Mouse (Mus musculus) kidney, embryonic 16.5 days (tissue): Measurements from ENCODE around the gene Bola3. TPM values are rescaled to one million over a fixed set of nuclear protein-coding genes. Genes with fewer than 3 reads are reported as not detected.
A peak's percentile ranks its signal among the peaks of the same experiment; 100 is the strongest.

Experiments
- ATAC-seq: fragments of 200-750 bp; cut with Nextera tagmentation; 2 replicates; pipeline ENCODE4 v1.8.0; 2017; ENCODE audit warnings: moderate TSS enrichment; ENCODE audit not compliant: low FRiP score, low TSS enrichment
- H3K27ac ChIP-seq: fragments of 300-500 bp; sonication (generic); 2 replicates; pipeline ENCODE4 v1.5.1; 2014; ENCODE audit warnings: low read length
- H3K27me3 ChIP-seq: fragments of 300-500 bp; sonication (generic); 2 replicates; pipeline ENCODE4 v1.6.1; 2014; ENCODE audit warnings: low read length, control low read depth, mixed read lengths; ENCODE audit not compliant: insufficient read depth
- H3K36me3 ChIP-seq: fragments of 300-500 bp; sonication (generic); 2 replicates; pipeline ENCODE4 v1.6.1; 2014; ENCODE audit warnings: low read length, control low read depth, mixed read lengths; ENCODE audit not compliant: insufficient read depth
- H3K4me1 ChIP-seq: fragments of 300-500 bp; sonication (generic); 2 replicates; pipeline ENCODE4 v1.6.1; 2014; ENCODE audit warnings: low read length, control low read depth, mixed read lengths; ENCODE audit not compliant: insufficient read depth
- H3K4me2 ChIP-seq: fragments of 300-500 bp; sonication (generic); replicated peaks from 2 replicates; pipeline ENCODE4 v1.6.1; 2014; ENCODE audit warnings: low read depth, low read length
- H3K4me3 ChIP-seq: fragments of 300-500 bp; sonication (generic); 2 replicates; pipeline ENCODE4 v1.5.1; 2014; ENCODE audit warnings: mild to moderate bottlenecking, low read length
- H3K9ac ChIP-seq: fragments of 300-500 bp; sonication (generic); replicated peaks from 2 replicates; pipeline ENCODE4 v1.6.1; 2014; ENCODE audit warnings: low read length
- H3K9me3 ChIP-seq: fragments of 300-500 bp; sonication (generic); 2 replicates; pipeline ENCODE4 v1.6.1; 2016; ENCODE audit warnings: low read length, control low read depth
- WGBS: fragments of 180-500 bp; shearing (Covaris S2); extraction: QIAGEN DNeasy Blood & Tissue Kit; methylation state at CpG from one replicate; pipeline ENCODE4 v1.1.7; 2014; 5-methylcytosine and 5-hydroxymethylcytosine counted together
- polyA plus RNA-seq: library from polyadenylated mRNA; unstranded; fragments of >200 nt; fragmentation: Nextera tagmentation; extraction: Ambion mirVana; gene quantifications from 2 replicates; pipeline ENCODE4 v1.2.1, GENCODE M21; 2015

The Bola3 gene
- polyA plus RNA-seq, 1 experiment from 2014 or later: 142 TPM

GRCm38 (mm10) chr6:83317108-83317741 lies 31.7 kb upstream of the Bola3 start:
- Histone ChIP-seq H3K9ac (peak overlapping the region; percentile 79), H3K36me3 (0 out of 2 replicates have a peak, but pooled peaks cover 3% of the 10 kb centered on the region), H3K9me3 (no peaks in the 10 kb centered on the region), H3K4me3 (peak overlapping the region; percentile 99), H3K27ac (peak overlapping the region; percentile 72), H3K27me3 (no peaks in the 10 kb centered on the region), H3K4me2 (peak overlapping the region; percentile 86), H3K4me1 (peaks cover 19% of the 10 kb centered on the region)
- WGBS: under 1% methylated on average over 52 of the region's 52 CpGs
- ATAC-seq: peak; percentile 98

GRCm38 (mm10) chr6:83321927-83322326 lies 27.0 kb upstream of the Bola3 start:
- H3K27me3 ChIP-seq: no peaks in the 10 kb centered on the region
- no peak for ATAC-seq
- no peak overlapping the region for H3K4me2 ChIP-seq
- H3K4me1 ChIP-seq: peaks cover 9% of the 10 kb centered on the region
- H3K9me3 ChIP-seq: no peaks in the 10 kb centered on the region
- no peak overlapping the region for H3K9ac ChIP-seq
- H3K36me3 ChIP-seq: no peaks in the 10 kb centered on the region
- H3K27ac ChIP-seq: no peak overlapping the region
- 50% methylated on average over 1 of the region's 1 CpGs for WGBS
- H3K4me3 ChIP-seq: no peak overlapping the region

- no peak for ATAC-seq
- WGBS: 67% methylated on average over 2 of the region's 2 CpGs
- Histone ChIP-seq H3K9me3 (no peaks in the 10 kb centered on the region), H3K4me3 (no peak overlapping the region), H3K4me1 (peaks cover 11% of the 10 kb centered on the region), H3K27me3 (no peaks in the 10 kb centered on the region), H3K27ac (no peak overlapping the region), H3K9ac (no peak overlapping the region), H3K36me3 (no peaks in the 10 kb centered on the region), H3K4me2 (no peak overlapping the region)
Observed at GRCm38 (mm10) chr6:83322794-83323193, 26.2 kb upstream of the Bola3 start.

- ATAC-seq: no peak
- H3K4me1 ChIP-seq: peaks cover 11% of the 10 kb centered on the region
- H3K27me3 ChIP-seq: no peaks in the 10 kb centered on the region
- 0 out of 2 replicates have a peak, but pooled peaks cover 2% of the 10 kb centered on the region for H3K36me3 ChIP-seq
- H3K9me3 ChIP-seq: no peaks in the 10 kb centered on the region
- no peak overlapping the region for H3K27ac ChIP-seq
- H3K9ac ChIP-seq: no peak overlapping the region
- no peak overlapping the region for H3K4me3 ChIP-seq
- WGBS: 68% methylated on average over 8 of the region's 8 CpGs
- no peak overlapping the region for H3K4me2 ChIP-seq
Observed at GRCm38 (mm10) chr6:83323652-83324419, 25.1 kb upstream of the Bola3 start.

- Histone ChIP-seq H3K4me2 (peak within 1 kb of the TSS; percentile 60), H3K27me3 (no peaks in the 10 kb centered on the region), H3K9me3 (no peaks in the 10 kb centered on the region), H3K4me3 (peak within 1 kb of the TSS; percentile 78), H3K9ac (peak within 1 kb of the TSS; percentile 90), H3K27ac (peak within 1 kb of the TSS; percentile 93), H3K4me1 (peaks cover 11% of the 10 kb centered on the region), H3K36me3 (peaks cover 9% of the 10 kb centered on the region; the same call in 1 of the 2 replicates)
- peak; percentile 99 for ATAC-seq
- WGBS: 1% methylated on average over 50 of the region's 65 CpGs
Observed at GRCm38 (mm10) chr6:83325525-83326393, 23.2 kb upstream of the Bola3 start, which contains the start of the genes Mthfd2 and Mob1a. Mthfd2 (minus strand) TSS chr6:83325908. Mob1a (plus strand) TSS chr6:83326016.

- Histone ChIP-seq H3K9ac (peak overlapping the region; percentile 90), H3K36me3 (peaks cover 15% of the 10 kb centered on the region; the same call in 1 of the 2 replicates), H3K4me3 (peak overlapping the region; percentile 78), H3K4me2 (peak overlapping the region; percentile 60), H3K27me3 (no peaks in the 10 kb centered on the region), H3K4me1 (peaks cover 11% of the 10 kb centered on the region), H3K27ac (peak overlapping the region; percentile 93), H3K9me3 (no peaks in the 10 kb centered on the region)
- ATAC-seq: no peak; the same call in 1 of the 2 replicates
- 3% methylated on average over 6 of the region's 6 CpGs for WGBS
Observed at GRCm38 (mm10) chr6:83326394-83326736, 22.6 kb upstream of the Bola3 start.

- Histone ChIP-seq H3K9ac (peak overlapping the region; percentile 90), H3K4me2 (peak overlapping the region; percentile 60)
- 54% methylated on average over 6 of the region's 6 CpGs for WGBS
Observed at GRCm38 (mm10) chr6:83326761-83327160, 22.2 kb upstream of the Bola3 start.

GRCm38 (mm10) chr6:83327591-83328190 lies 21.3 kb upstream of the Bola3 start:
- ATAC-seq: no peak
- Histone ChIP-seq H3K4me2 (no peak overlapping the region), H3K27ac (no peak overlapping the region), H3K9ac (no peak overlapping the region), H3K36me3 (peaks cover 25% of the 10 kb centered on the region), H3K27me3 (no peaks in the 10 kb centered on the region), H3K9me3 (no peaks in the 10 kb centered on the region), H3K4me1 (peaks cover 11% of the 10 kb centered on the region), H3K4me3 (no peak overlapping the region)
- 96% methylated on average over 3 of the region's 3 CpGs for WGBS

More at GRCm38 (mm10) chr6:83326761-83327160, 22.2 kb upstream of the Bola3 start:
- no peak for ATAC-seq
- H3K27me3 ChIP-seq: no peaks in the 10 kb centered on the region
- peaks cover 11% of the 10 kb centered on the region for H3K4me1 ChIP-seq
- H3K9me3 ChIP-seq: no peaks in the 10 kb centered on the region
- peak overlapping the region; percentile 78 for H3K4me3 ChIP-seq
- H3K27ac ChIP-seq: no peak overlapping the region; the same call in 1 of the 2 replicates
- peaks cover 19% of the 10 kb centered on the region; the same call in 1 of the 2 replicates for H3K36me3 ChIP-seq

- Histone ChIP-seq H3K9ac (no peak overlapping the region), H3K27me3 (no peaks in the 10 kb centered on the region), H3K4me3 (no peak overlapping the region), H3K4me2 (no peak overlapping the region), H3K27ac (no peak overlapping the region), H3K36me3 (peaks cover 38% of the 10 kb centered on the region), H3K4me1 (no peaks in the 10 kb centered on the region), H3K9me3 (no peaks in the 10 kb centered on the region)
- ATAC-seq: no peak
- 83% methylated on average over 3 of the region's 3 CpGs for WGBS
Observed at GRCm38 (mm10) chr6:83341387-83341786, 7.6 kb upstream of the Bola3 start.
